In the genomic region with DNA sequence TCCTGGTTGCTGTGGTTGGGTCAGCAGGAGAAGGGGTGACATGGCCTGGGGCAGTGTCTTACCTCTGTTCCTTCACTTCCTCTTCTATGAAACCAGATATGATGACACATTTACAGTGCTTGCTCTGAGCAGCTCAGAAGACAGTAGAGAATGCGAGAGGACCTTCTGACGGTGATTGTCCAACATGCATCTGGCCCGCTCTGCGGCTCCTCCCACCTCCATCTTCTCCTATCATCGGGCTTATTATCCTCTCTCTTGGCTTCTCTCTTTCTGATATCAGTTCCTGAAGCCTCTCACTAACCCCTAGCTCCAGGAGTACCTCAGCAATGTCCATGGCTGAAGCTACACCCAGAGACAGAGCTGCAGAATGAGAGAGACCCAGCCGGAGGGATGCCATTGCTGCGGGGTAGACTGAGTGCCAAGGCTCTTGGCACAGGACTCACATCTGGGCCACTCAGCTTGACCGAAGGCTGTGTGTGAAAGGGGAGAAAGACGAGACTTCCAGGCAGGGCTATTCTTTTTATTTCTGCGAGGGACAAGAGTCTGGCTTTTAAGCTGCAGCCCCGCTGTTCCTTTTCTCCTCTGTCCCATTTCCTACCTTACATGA, we compare ENCODE assay signal across 18 mouse cellular contexts. TPM values are rescaled to one million over a fixed set of nuclear protein-coding genes. Genes with fewer than 3 reads are reported as not detected.
DNase-seq lines count a peak whose midpoint lies in the region; ATAC-seq and TF ChIP-seq lines count a peak whose summit lies in the region.
"Had no signal": no experiment of that assay in that cellular context is flagged by ENCODE, and none has a peak within 500 bp of the region (broad histone marks: within the 10 kb centered on the region; RNA-seq: fewer than 3 reads in every experiment).

No protein-coding gene starts in this region.

- DNase-seq in gastrocnemius, adult 2 months: no peak
- no peak for DNase-seq in gastrocnemius, postnatal 25 days
- DNase-seq in hindbrain, postnatal 0 days (ENCODE audit: low spot score): no peak
- DNase-seq in 416B (ENCODE audit: low read depth): peak; percentile 73
- DNase-seq in urinary bladder, postnatal 10 days (ENCODE audit: low spot score): no peak
- DNase-seq in testis, postnatal 14 days (ENCODE audit: low spot score): no peak
- DNase-seq: adrenal gland, postnatal 25 days; kidney, postnatal 25 days; layer of hippocampus, postnatal 36 days; thymus, adult 2 months had no signal

- no peaks in the 10 kb centered on the region for H3K9me3 ChIP-seq in hindbrain, postnatal 0 days (ENCODE audit: low read length)
- H3K9me3 ChIP-seq in hindbrain, embryonic 12.5 days (replicated peaks): no peaks in the 10 kb centered on the region
- H3K9me3 ChIP-seq: embryonic facial prominence, embryonic 12.5 days; limb, embryonic 13.5 days; lung, embryonic 15.5 days; neural tube, embryonic 12.5 days had no signal

- intact Hi-C loops in gastrocnemius, adult 2 months (cut with DNase I): no loop called here

- H3K27me3 ChIP-seq in hindbrain, postnatal 0 days (ENCODE audit: insufficient read depth, low read length): no peaks in the 10 kb centered on the region
- H3K27me3 ChIP-seq in hindbrain, embryonic 12.5 days: peaks cover 21% of the 10 kb centered on the region

- H3K4me1 ChIP-seq in hindbrain, postnatal 0 days (ENCODE audit: insufficient read depth, low read length): peaks cover 38% of the 10 kb centered on the region
- H3K4me1 ChIP-seq in hindbrain, embryonic 12.5 days: peaks cover 15% of the 10 kb centered on the region
- H3K4me1 ChIP-seq in brown adipose tissue, adult 24 weeks (ENCODE audit: control insufficient read depth, insufficient read depth, insufficient read length, low read length): peaks cover 11% of the 10 kb centered on the region; the same call in 1 of the 2 replicates

- H3K4me2 ChIP-seq in hindbrain, postnatal 0 days (ENCODE audit: low read depth, low read length): no peak overlapping the region
- H3K4me2 ChIP-seq in hindbrain, embryonic 12.5 days (replicated peaks): no peak overlapping the region
- H3K4me2 ChIP-seq: embryonic facial prominence, embryonic 12.5 days; limb, embryonic 13.5 days; lung, embryonic 15.5 days; neural tube, embryonic 12.5 days had no signal

- ATAC-seq in hindbrain, postnatal 0 days: no peak
- ATAC-seq in hindbrain, embryonic 12.5 days (ENCODE audit: low FRiP score): no peak
- ATAC-seq: midbrain, embryonic 16.5 days had no signal

- no peak overlapping the region for H3K4me3 ChIP-seq in gastrocnemius, adult 2 months
- H3K4me3 ChIP-seq in hindbrain, postnatal 0 days (ENCODE audit: low read length): no peak overlapping the region
- H3K4me3 ChIP-seq in hindbrain, embryonic 12.5 days: no peak overlapping the region
- H3K4me3 ChIP-seq in brown adipose tissue, adult 24 weeks (ENCODE audit: insufficient read depth, low read depth, low read length): 0 out of 2 replicates have a peak overlapping the region, but pooled peaks have one; percentile 9
- H3K4me3 ChIP-seq: embryonic facial prominence, embryonic 12.5 days; limb, embryonic 13.5 days; lung, embryonic 15.5 days; neural tube, embryonic 12.5 days had no signal

- H3K36me3 ChIP-seq in hindbrain, postnatal 0 days (ENCODE audit: insufficient read depth, low read length): no peaks in the 10 kb centered on the region
- no peaks in the 10 kb centered on the region for H3K36me3 ChIP-seq in hindbrain, embryonic 12.5 days
- H3K36me3 ChIP-seq: lung, embryonic 15.5 days had no signal

- no peak overlapping the region for H3K9ac ChIP-seq in hindbrain, postnatal 0 days (replicated peaks; ENCODE audit: low read length)
- H3K9ac ChIP-seq in hindbrain, embryonic 12.5 days: no peak overlapping the region
- H3K9ac ChIP-seq: embryonic facial prominence, embryonic 12.5 days; limb, embryonic 13.5 days; lung, embryonic 15.5 days; neural tube, embryonic 12.5 days had no signal

- 59% methylated on average over 11 of the region's 11 CpGs for WGBS in hindbrain, postnatal 0 days
- 82% methylated on average over 11 of the region's 11 CpGs for WGBS in hindbrain, embryonic 12.5 days

- TF ChIP-seq CTCF in gastrocnemius, adult 2 months (IDR thresholded peaks at IDR 0.05): no peak
- TF ChIP-seq CTCF in hindbrain, postnatal 0 days (IDR thresholded peaks at IDR 0.05; ENCODE audit: low read depth): no peak

- peak overlapping the region; percentile 66; the same call in 1 of the 2 replicates for H3K27ac ChIP-seq in gastrocnemius, adult 2 months
- peak overlapping the region; percentile 82; the same call in 1 of the 2 replicates for H3K27ac ChIP-seq in hindbrain, postnatal 0 days
- no peak overlapping the region for H3K27ac ChIP-seq in hindbrain, embryonic 12.5 days
- no peak overlapping the region for H3K27ac ChIP-seq in brown adipose tissue, adult 24 weeks (replicated peaks; ENCODE audit: low read depth, low read length)
- H3K27ac ChIP-seq: embryonic facial prominence, embryonic 12.5 days; lung, embryonic 15.5 days; neural tube, embryonic 12.5 days had no signal

RNA-seq across cellular contexts. Expression of gene Fndc5, which starts 5.7 kb away (rescaled TPM):
- 100 to 1,000 TPM in 1 of 2 experiments, 10 to 100 TPM in 1; 52.1 to 132 TPM for total RNA-seq in gastrocnemius, adult 2 months (2021)
- total RNA-seq in gastrocnemius, postnatal 25 days (2021): 10 to 100 TPM; 71.5 to 93.0 TPM
- total RNA-seq in hindbrain, postnatal 0 days (2014; rRNA removed): 33.5 and 38.4 TPM in 2 replicates
- 19.6 and 20.1 TPM in 2 replicates for polyA plus RNA-seq in hindbrain, postnatal 0 days (2015; fragmentation: Nextera tagmentation; extraction: Ambion mirVana)
- polyA plus RNA-seq in hindbrain, embryonic 12.5 days (2016; fragmentation: Nextera tagmentation; extraction: Ambion mirVana): 3.9 and 6.2 TPM in 2 replicates
- polyA plus RNA-seq in brown adipose tissue, adult 24 weeks (2012; ENCODE audit: insufficient read depth, insufficient read length, missing spikeins): 1.2 and 1.8 TPM in 2 replicates

RNA-seq across cellular contexts. Expression of gene Hpca, which starts 20.7 kb away (rescaled TPM):
- not detected for total RNA-seq in gastrocnemius, adult 2 months (2021)
- total RNA-seq in gastrocnemius, postnatal 25 days (2021): not detected
- 270 and 290 TPM in 2 replicates for total RNA-seq in hindbrain, postnatal 0 days (2014; rRNA removed)
- 179 and 202 TPM in 2 replicates for polyA plus RNA-seq in hindbrain, postnatal 0 days (2015; fragmentation: Nextera tagmentation; extraction: Ambion mirVana)
- 8.8 and 12.1 TPM in 2 replicates for polyA plus RNA-seq in hindbrain, embryonic 12.5 days (2016; fragmentation: Nextera tagmentation; extraction: Ambion mirVana)
- polyA plus RNA-seq in brown adipose tissue, adult 24 weeks (2012; ENCODE audit: insufficient read depth, insufficient read length, missing spikeins): not detected in 2 replicates
- polyA plus RNA-seq: C2C12 had no signal

RNA-seq across cellular contexts. Expression of gene Tmem54, which starts 37.2 kb away (rescaled TPM):
- not detected for total RNA-seq in gastrocnemius, adult 2 months (2021)
- total RNA-seq in gastrocnemius, postnatal 25 days (2021): not detected
- total RNA-seq in hindbrain, postnatal 0 days (2014; rRNA removed): not detected in 2 replicates
- polyA plus RNA-seq in hindbrain, postnatal 0 days (2015; fragmentation: Nextera tagmentation; extraction: Ambion mirVana): 0.19 and 0.39 TPM in 2 replicates
- polyA plus RNA-seq in hindbrain, embryonic 12.5 days (2016; fragmentation: Nextera tagmentation; extraction: Ambion mirVana): 1.1 and 1.7 TPM in 2 replicates
- not detected in 2 replicates for polyA plus RNA-seq in brown adipose tissue, adult 24 weeks (2012; ENCODE audit: insufficient read depth, insufficient read length, missing spikeins)
- total RNA-seq: adrenal gland, postnatal 25 days; layer of hippocampus, postnatal 36 days had no signal
- polyA plus RNA-seq: midbrain, embryonic 16.5 days had no signal

RNA-seq across cellular contexts. Expression of gene S100pbp, which starts 47.0 kb away (rescaled TPM):
- 1 to 10 TPM; 4.7 to 4.9 TPM for total RNA-seq in gastrocnemius, adult 2 months (2021)
- total RNA-seq in gastrocnemius, postnatal 25 days (2021): 1 to 10 TPM; 3.5 to 4.0 TPM
- 35.9 and 36.8 TPM in 2 replicates for total RNA-seq in hindbrain, postnatal 0 days (2014; rRNA removed)
- 16.2 and 16.9 TPM in 2 replicates for polyA plus RNA-seq in hindbrain, postnatal 0 days (2015; fragmentation: Nextera tagmentation; extraction: Ambion mirVana)
- 23.2 and 26.7 TPM in 2 replicates for polyA plus RNA-seq in hindbrain, embryonic 12.5 days (2016; fragmentation: Nextera tagmentation; extraction: Ambion mirVana)
- 4.6 and 12.6 TPM in 2 replicates for polyA plus RNA-seq in brown adipose tissue, adult 24 weeks (2012; ENCODE audit: insufficient read depth, insufficient read length, missing spikeins)

RNA-seq across cellular contexts. Expression of gene Yars, which starts 47.0 kb away (rescaled TPM):
- total RNA-seq in gastrocnemius, adult 2 months (2021): 10 to 100 TPM; 39.8 to 43.0 TPM
- total RNA-seq in gastrocnemius, postnatal 25 days (2021): 10 to 100 TPM; 31.7 to 34.2 TPM
- total RNA-seq in hindbrain, postnatal 0 days (2014; rRNA removed): 56.0 and 79.6 TPM in 2 replicates
- polyA plus RNA-seq in hindbrain, postnatal 0 days (2015; fragmentation: Nextera tagmentation; extraction: Ambion mirVana): 101 and 102 TPM in 2 replicates
- 98.1 and 104 TPM in 2 replicates for polyA plus RNA-seq in hindbrain, embryonic 12.5 days (2016; fragmentation: Nextera tagmentation; extraction: Ambion mirVana)
- 18.8 and 19.3 TPM in 2 replicates for polyA plus RNA-seq in brown adipose tissue, adult 24 weeks (2012; ENCODE audit: insufficient read depth, insufficient read length, missing spikeins)

Comparison
In these comparisons a context has a peak if more than half of its experiments do, and no peak if none do; other contexts are left out.
1. H3K27ac ChIP-seq: peak in gastrocnemius, adult 2 months (single experiment) and hindbrain, postnatal 0 days (single experiment); none in hindbrain, embryonic 12.5 days (single experiment) and brown adipose tissue, adult 24 weeks (single experiment).
2. RNA of gene Hpca, which starts 20.7 kb away (total RNA-seq): 270 to 290 TPM in hindbrain, postnatal 0 days; not detected in gastrocnemius, postnatal 25 days and not detected in gastrocnemius, adult 2 months; every median in the first group is over 100 times any median in the second.